Mouse (Mus musculus) heart, postnatal 0 days (tissue): ENCODE data around the gene Fbxo24. TPM values are rescaled to one million over a fixed set of nuclear protein-coding genes. Genes with fewer than 3 reads are reported as not detected.
A peak's percentile ranks its signal among the peaks of the same experiment; 100 is the strongest.

Experiments
- ATAC-seq: fragments of 200-750 bp; cut with Nextera tagmentation; 2 replicates; pipeline ENCODE4 v1.8.0; 2017; ENCODE audit warnings: low read depth, moderate number of reproducible peaks, moderate library complexity; ENCODE audit not compliant: insufficient read depth
- DNase-seq: peaks from one replicate; pipeline ENCODE4 v3.0.0-alpha.2; 2016; ENCODE audit warnings: low spot score
- H3K27ac ChIP-seq: fragments of 300-500 bp; sonication (generic); 2 replicates; pipeline ENCODE4 v1.5.1; 2014; ENCODE audit warnings: low read depth, mild to moderate bottlenecking
- H3K27me3 ChIP-seq: fragments of 300-500 bp; sonication (generic); 2 replicates; pipeline ENCODE4 v1.6.1; 2014; ENCODE audit warnings: low read length, mixed read lengths; ENCODE audit not compliant: control insufficient read depth, insufficient read depth
- H3K36me3 ChIP-seq: fragments of 300-500 bp; sonication (generic); replicated peaks from 2 replicates; pipeline ENCODE4 v1.6.1; 2014; ENCODE audit warnings: low read length, mixed read lengths; ENCODE audit not compliant: control insufficient read depth, insufficient read depth
- H3K4me1 ChIP-seq: fragments of 300-500 bp; sonication (generic); 2 replicates; pipeline ENCODE4 v1.6.1; 2014; ENCODE audit warnings: antibody characterized with exemption; ENCODE audit not compliant: control insufficient read depth, insufficient read depth
- H3K4me2 ChIP-seq: fragments of 300-500 bp; sonication (generic); 2 replicates; pipeline ENCODE4 v1.6.1; 2014; ENCODE audit warnings: low read depth, mild to moderate bottlenecking, low read length, moderate library complexity
- H3K4me3 ChIP-seq: fragments of 300-500 bp; sonication (generic); 2 replicates; pipeline ENCODE4 v1.5.1; 2014; ENCODE audit warnings: low read depth, low read length
- H3K9ac ChIP-seq: fragments of 300-500 bp; sonication (generic); replicated peaks from 2 replicates; pipeline ENCODE4 v1.6.1; 2014; ENCODE audit warnings: low read depth, low read length, mixed read lengths
- H3K9me3 ChIP-seq: fragments of 300-500 bp; sonication (generic); replicated peaks from 2 replicates; pipeline ENCODE4 v1.6.1; 2016; ENCODE audit warnings: low read length; ENCODE audit not compliant: control insufficient read depth
- CTCF ChIP-seq: IDR thresholded peaks from 2 replicates; pipeline ENCODE4 v1.5.1; 2016; ENCODE audit warnings: antibody characterized with exemption, control low read depth, low read depth
- EP300 ChIP-seq: IDR thresholded peaks from 2 replicates; pipeline ENCODE4 v1.6.1; 2016; ENCODE audit warnings: antibody characterized with exemption, low read depth
- WGBS: fragments of 180-500 bp; shearing (Covaris S2); extraction: QIAGEN DNeasy Blood & Tissue Kit; methylation state at CpG from one replicate; pipeline ENCODE4 v1.1.7; 2014; 5-methylcytosine and 5-hydroxymethylcytosine counted together
- polyA plus RNA-seq: library from polyadenylated mRNA; unstranded; fragments of >200 nt; fragmentation: Nextera tagmentation; extraction: Ambion mirVana; gene quantifications from 2 replicates; pipeline ENCODE4 v1.2.1, GENCODE M21; 2015
- total RNA-seq: library from RNA; depleted of rRNA; stranded (reverse); fragments of >200 nt; gene quantifications from 2 replicates; pipeline ENCODE4 v1.2.3, GENCODE M21; 2014; ENCODE audit warnings: low replicate concordance

Gene Fbxo24
- total and polyA plus RNA-seq, 2 experiments from 2014 or later, result 0.16 to 0.65 TPM

DNA sequence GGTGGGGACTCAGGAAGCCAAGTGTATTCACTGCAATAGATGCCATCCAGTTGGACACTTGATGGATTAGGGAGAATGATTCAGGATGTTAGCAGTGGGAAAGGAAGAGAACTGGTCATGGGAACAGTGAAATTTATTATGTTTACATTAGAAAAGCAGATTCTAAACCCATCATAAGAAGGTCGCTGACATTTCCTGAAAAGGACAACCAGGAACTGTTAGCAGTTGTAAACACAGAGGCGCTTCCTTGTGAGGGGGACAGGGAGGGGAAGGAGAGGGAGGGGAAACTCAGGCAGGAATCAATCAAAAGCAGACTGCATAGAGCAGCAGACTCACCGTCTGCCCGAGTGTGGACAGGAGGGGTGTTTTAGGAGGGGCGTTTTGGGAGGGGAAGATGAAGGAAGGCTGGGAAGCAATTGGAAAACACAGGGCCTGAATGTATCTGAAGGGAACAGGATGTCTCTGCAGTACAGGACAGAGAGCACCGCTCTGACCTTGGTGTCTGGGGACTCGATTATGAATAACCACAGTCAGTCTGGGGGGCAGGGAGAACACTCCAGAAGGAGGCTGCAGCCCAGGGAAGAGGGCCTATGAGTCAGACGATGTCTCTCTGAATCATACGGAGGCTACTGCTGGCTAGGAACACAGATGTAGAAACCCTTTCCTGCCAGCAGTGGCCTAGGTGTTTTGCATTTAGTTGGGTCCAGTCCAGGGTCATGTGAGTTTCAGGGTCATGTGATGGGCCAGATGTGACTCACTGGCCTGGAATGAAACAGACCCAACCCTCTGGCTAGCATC lies 42.8 kb upstream of the Fbxo24 start:
- ATAC-seq (peak; percentile 90), DNase-seq (peak; percentile 89)
- H3K36me3 ChIP-seq, result peaks cover 9% of the 10 kb centered on the region
- no peak overlapping the region for H3K4me3 ChIP-seq
- H3K9ac ChIP-seq, result peak overlapping the region; percentile 32
- H3K9me3 ChIP-seq, result no peaks in the 10 kb centered on the region
- peaks cover 15% of the 10 kb centered on the region for H3K4me1 ChIP-seq
- H3K27me3 ChIP-seq, result no peaks in the 10 kb centered on the region
- H3K4me2 ChIP-seq, result peak overlapping the region; percentile 32; the same call in 1 of the 2 replicates
- peak; percentile 86; the same call in 1 of the 2 replicates for TF ChIP-seq EP300
- TF ChIP-seq CTCF, result no peak
- peak overlapping the region; percentile 96 for H3K27ac ChIP-seq
- 11% methylated on average over 9 of the region's 9 CpGs for WGBS

DNA sequence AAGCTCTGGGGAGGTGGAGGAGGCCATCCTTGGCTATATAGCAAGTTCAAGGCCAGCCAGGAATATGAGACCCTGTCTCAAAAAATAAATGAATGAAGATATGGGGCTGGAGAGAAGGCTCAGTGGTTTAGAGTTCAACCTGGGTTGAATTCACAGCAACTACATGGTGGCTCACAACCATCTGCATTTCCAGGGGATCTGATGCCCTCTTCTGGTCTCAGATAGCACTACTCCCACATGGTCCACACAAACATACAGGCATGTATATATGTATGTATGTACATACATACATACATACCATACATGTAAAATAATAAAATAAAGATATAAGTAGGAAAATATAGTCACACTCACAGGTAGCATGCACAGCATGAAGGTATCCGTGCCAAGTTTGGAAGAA lies 41.4 kb upstream of the Fbxo24 start:
- peaks cover 15% of the 10 kb centered on the region for H3K4me1 ChIP-seq
- no peak for DNase-seq
- no peak overlapping the region for H3K9ac ChIP-seq
- peak overlapping the region; percentile 96 for H3K27ac ChIP-seq
- peaks cover 22% of the 10 kb centered on the region for H3K36me3 ChIP-seq
- H3K9me3 ChIP-seq, result no peaks in the 10 kb centered on the region
- no peak overlapping the region for H3K4me3 ChIP-seq
- H3K27me3 ChIP-seq, result no peaks in the 10 kb centered on the region
- 100% methylated on average over 1 of the region's 1 CpGs for WGBS
- ATAC-seq, result no peak
- no peak overlapping the region for H3K4me2 ChIP-seq
- TF ChIP-seq EP300 (no peak), CTCF (peak; percentile 38; the same call in 1 of the 2 replicates)

DNA sequence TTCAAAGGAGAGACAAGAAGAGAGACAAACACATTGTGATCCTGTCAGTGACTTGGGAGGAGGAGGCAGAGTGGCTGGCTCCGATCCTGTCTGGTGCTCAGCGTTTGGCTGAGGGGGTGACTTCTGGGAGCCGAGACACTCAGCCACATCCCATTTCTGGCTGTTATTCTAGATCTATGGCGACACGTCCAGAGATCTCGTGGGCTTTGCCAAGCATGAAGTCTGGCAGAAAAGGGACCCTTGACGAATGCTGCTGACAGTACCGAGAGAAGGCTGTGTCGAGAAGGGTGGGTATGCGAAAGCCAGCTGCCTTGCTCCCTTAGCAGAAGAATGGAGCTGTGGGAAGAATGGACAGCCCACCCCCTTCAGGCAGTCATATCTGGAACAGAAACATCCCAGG lies 40.2 kb upstream of the Fbxo24 start:
- peak; percentile 29 for DNase-seq
- WGBS, result 34% methylated on average over 10 of the region's 10 CpGs
- TF ChIP-seq EP300 (no peak), CTCF (no peak)
- no peak overlapping the region for H3K4me3 ChIP-seq
- H3K9me3 ChIP-seq, result no peaks in the 10 kb centered on the region
- H3K9ac ChIP-seq, result no peak overlapping the region
- H3K36me3 ChIP-seq, result peaks cover 26% of the 10 kb centered on the region
- ATAC-seq, result no peak
- no peaks in the 10 kb centered on the region for H3K27me3 ChIP-seq
- peaks cover 15% of the 10 kb centered on the region for H3K4me1 ChIP-seq
- peak overlapping the region; percentile 47 for H3K27ac ChIP-seq
- no peak overlapping the region for H3K4me2 ChIP-seq

DNA sequence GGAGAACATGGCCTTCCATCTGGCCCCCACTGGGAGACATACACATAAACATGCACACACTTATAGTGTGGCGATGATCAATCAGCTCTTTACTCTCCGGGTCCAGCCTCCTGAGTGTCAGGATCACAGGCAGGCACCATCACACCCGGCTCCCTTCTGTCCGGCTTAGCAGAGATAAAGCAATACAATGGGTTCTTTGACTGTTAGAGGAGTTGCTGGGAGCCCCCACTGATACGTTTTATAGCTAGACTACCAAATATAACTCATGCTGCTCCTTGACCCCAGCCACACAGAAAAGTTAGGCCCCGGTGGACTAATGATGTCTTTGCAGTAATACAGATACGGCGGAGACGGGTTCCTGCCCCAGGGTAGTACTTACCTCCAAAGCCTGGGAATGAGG lies 34.3 kb upstream of the Fbxo24 start:
- DNase-seq (no peak), ATAC-seq (no peak)
- Histone ChIP-seq H3K9me3 (no peaks in the 10 kb centered on the region), H3K4me3 (no peak overlapping the region), H3K36me3 (peaks cover 58% of the 10 kb centered on the region), H3K27me3 (no peaks in the 10 kb centered on the region), H3K27ac (no peak overlapping the region), H3K4me1 (no peaks in the 10 kb centered on the region), H3K4me2 (no peak overlapping the region), H3K9ac (no peak overlapping the region)
- TF ChIP-seq EP300, result no peak
- TF ChIP-seq CTCF, result no peak
- WGBS, result 67% methylated on average over 9 of the region's 9 CpGs

DNA sequence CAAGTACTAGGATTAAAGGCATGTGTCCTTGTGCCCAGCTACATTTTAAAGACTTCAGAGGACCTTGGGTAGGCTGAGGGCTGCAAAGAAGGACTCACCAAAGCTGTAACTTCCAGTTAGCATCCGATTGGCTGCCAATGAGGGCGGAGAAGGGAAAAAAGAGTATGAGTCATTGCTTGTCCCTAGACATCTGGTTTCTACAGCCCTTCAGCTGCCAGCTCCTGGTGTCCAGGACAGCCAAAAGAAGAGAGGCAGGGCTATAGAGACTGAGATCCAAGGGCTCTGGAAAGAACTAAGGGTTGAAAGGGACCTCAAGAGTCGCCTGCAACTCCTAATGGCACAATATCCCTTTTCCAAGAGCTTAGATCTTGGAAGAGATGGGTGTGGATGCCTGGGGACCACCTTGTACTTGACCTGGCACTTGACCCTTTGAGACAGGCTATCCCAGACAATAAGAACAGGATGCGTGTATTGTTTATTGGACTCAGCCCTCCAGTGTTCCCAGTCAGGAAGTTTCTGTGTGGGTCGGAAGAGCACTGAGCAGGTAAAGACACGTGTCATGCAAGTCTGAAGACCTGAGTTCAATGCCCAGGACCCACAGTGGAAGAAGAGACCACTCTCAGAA lies 31.4 kb upstream of the Fbxo24 start:
- Histone ChIP-seq H3K4me2 (no peak overlapping the region), H3K9me3 (no peaks in the 10 kb centered on the region), H3K4me1 (no peaks in the 10 kb centered on the region), H3K9ac (no peak overlapping the region), H3K36me3 (peaks cover 41% of the 10 kb centered on the region), H3K27me3 (no peaks in the 10 kb centered on the region), H3K27ac (peak overlapping the region; percentile 68), H3K4me3 (no peak overlapping the region)
- WGBS, result 73% methylated on average over 6 of the region's 6 CpGs
- DNase-seq (peak; percentile 76), ATAC-seq (peak; percentile 72)
- TF ChIP-seq CTCF (no peak), EP300 (peak; percentile 80)
